Mouse (Mus musculus): ENCODE measurements around the gene Hist1h4n. TPM values are rescaled to one million over a fixed set of nuclear protein-coding genes. Genes with fewer than 3 reads are reported as not detected.
"Not testable (repeated sequence)": the region's sequence is repeated elsewhere in the genome, so short reads cannot be mapped to it uniquely, and the experiment has no call there.

Gene Hist1h4n
- total and polyA plus RNA-seq, 3 experiments, result 15.7 to 3,540 (median 349) TPM

- no peaks in the 10 kb centered on the region for H3K27me3 ChIP-seq (ENCODE audit: insufficient read depth, low read length)
- ATAC-seq (ENCODE audit: extremely low read depth, insufficient number of reproducible peaks, low FRiP score, poor library complexity, severe bottlenecking) (no peak), DNase-seq (ENCODE audit: low spot score) (no peak)
Measured at GRCm38 (mm10) chr13:21795584-21795983, 36.4 kb downstream of the Hist1h4n start.

GRCm38 (mm10) chr13:21790601-21791283 lies 41.3 kb downstream of the Hist1h4n start:
- Histone ChIP-seq H3K27me3 (ENCODE audit: insufficient read depth, low read length) (no peaks in the 10 kb centered on the region), H3K4me1 (ENCODE audit: insufficient read depth, low read depth, low read length) (peaks cover 21% of the 10 kb centered on the region), H3K4me3 (ENCODE audit: low read depth, low read length) (no peak overlapping the region), H3K9me3 (replicated peaks) (no peaks in the 10 kb centered on the region), H3K36me3 (replicated peaks) (no peaks in the 10 kb centered on the region)
- DNase-seq (ENCODE audit: low spot score), result no peak
- TF ChIP-seq TAL1 (conservative IDR thresholded peaks at IDR 0.05; ENCODE audit: low read depth, low read length) (no peak), POLR2AphosphoS5 (IDR thresholded peaks at IDR 0.05; ENCODE audit: insufficient replicate concordance, low read depth, low read length) (no peak), CTCF (IDR thresholded peaks at IDR 0.05; ENCODE audit: low read depth, low read length) (no peak), GATA1 (IDR thresholded peaks at IDR 0.05; ENCODE audit: borderline replicate concordance, low read length) (no peak), GATA2 (IDR thresholded peaks at IDR 0.05; ENCODE audit: borderline replicate concordance, low read depth, low read length) (no peak)
- no peak for ATAC-seq (ENCODE audit: extremely low read depth, insufficient number of reproducible peaks, low FRiP score, poor library complexity, severe bottlenecking)

More at GRCm38 (mm10) chr13:21795584-21795983, 36.4 kb downstream of the Hist1h4n start:
- H3K4me1 ChIP-seq (ENCODE audit: insufficient read depth, low read depth, low read length), result peaks cover under 1% of the 10 kb centered on the region; the same call in 1 of the 2 replicates
- no peaks in the 10 kb centered on the region for H3K36me3 ChIP-seq (replicated peaks)
- no peak overlapping the region for H3K4me3 ChIP-seq (ENCODE audit: low read depth, low read length)
- no peaks in the 10 kb centered on the region for H3K9me3 ChIP-seq (replicated peaks)
- TF ChIP-seq GATA1 (IDR thresholded peaks at IDR 0.05; ENCODE audit: borderline replicate concordance, low read length) (no peak), TAL1 (conservative IDR thresholded peaks at IDR 0.05; ENCODE audit: low read depth, low read length) (no peak), POLR2AphosphoS5 (IDR thresholded peaks at IDR 0.05; ENCODE audit: insufficient replicate concordance, low read depth, low read length) (no peak), GATA2 (IDR thresholded peaks at IDR 0.05; ENCODE audit: borderline replicate concordance, low read depth, low read length) (no peak), CTCF (IDR thresholded peaks at IDR 0.05; ENCODE audit: low read depth, low read length) (no peak)

- DNase-seq (ENCODE audit: low spot score) (no peak), ATAC-seq (ENCODE audit: extremely low read depth, insufficient number of reproducible peaks, low FRiP score, poor library complexity, severe bottlenecking) (no peak)
- no peaks in the 10 kb centered on the region for H3K9me3 ChIP-seq (replicated peaks)
- TF ChIP-seq TAL1 (conservative IDR thresholded peaks at IDR 0.05; ENCODE audit: low read depth, low read length), result no peak
- no peak for TF ChIP-seq GATA2 (IDR thresholded peaks at IDR 0.05; ENCODE audit: borderline replicate concordance, low read depth, low read length)
- no peak for TF ChIP-seq CTCF (IDR thresholded peaks at IDR 0.05; ENCODE audit: low read depth, low read length)
- TF ChIP-seq GATA1 (IDR thresholded peaks at IDR 0.05; ENCODE audit: borderline replicate concordance, low read length), result no peak
- TF ChIP-seq POLR2AphosphoS5 (IDR thresholded peaks at IDR 0.05; ENCODE audit: insufficient replicate concordance, low read depth, low read length), result no peak
- no peak overlapping the region for H3K4me3 ChIP-seq (ENCODE audit: low read depth, low read length)
- no peaks in the 10 kb centered on the region for H3K36me3 ChIP-seq (replicated peaks)
- peaks cover 21% of the 10 kb centered on the region for H3K4me1 ChIP-seq (ENCODE audit: insufficient read depth, low read depth, low read length)
- no peaks in the 10 kb centered on the region for H3K27me3 ChIP-seq (ENCODE audit: insufficient read depth, low read length)
Measured at GRCm38 (mm10) chr13:21789925-21790324, 42.1 kb downstream of the Hist1h4n start.

GRCm38 (mm10) chr13:21787760-21788593 lies 44.0 kb downstream of the Hist1h4n start:
- H3K4me3 ChIP-seq (ENCODE audit: low read depth, low read length), result no peak overlapping the region; the same call in 1 of the 2 replicates
- no peak for ATAC-seq (ENCODE audit: extremely low read depth, insufficient number of reproducible peaks, low FRiP score, poor library complexity, severe bottlenecking)
- H3K4me1 ChIP-seq (ENCODE audit: insufficient read depth, low read depth, low read length), result peaks cover 30% of the 10 kb centered on the region
- H3K27me3 ChIP-seq (ENCODE audit: insufficient read depth, low read length), result no peaks in the 10 kb centered on the region
- no peak for DNase-seq (ENCODE audit: low spot score)
- H3K36me3 ChIP-seq (replicated peaks), result no peaks in the 10 kb centered on the region
- no peaks in the 10 kb centered on the region for H3K9me3 ChIP-seq (replicated peaks)
- TF ChIP-seq CTCF (IDR thresholded peaks at IDR 0.05; ENCODE audit: low read depth, low read length) (no peak), POLR2AphosphoS5 (IDR thresholded peaks at IDR 0.05; ENCODE audit: insufficient replicate concordance, low read depth, low read length) (peak; percentile 90; the same call in 1 of the 2 replicates)

GRCm38 (mm10) chr13:21786899-21787629 lies 44.9 kb downstream of the Hist1h4n start, which contains the start of the genes Hist1h2an and Hist1h2bp:
TSS of gene Hist1h2an (minus strand) at chr13:21787218.
TSS of gene Hist1h2bp (plus strand) at chr13:21787461.
- Histone ChIP-seq H3K4me1 (ENCODE audit: insufficient read depth, low read depth, low read length) (peaks cover 30% of the 10 kb centered on the region), H3K4me3 (ENCODE audit: low read depth, low read length) (peak within 1 kb of the TSS; percentile 61; the same call in 1 of the 2 replicates)
- peak; percentile 50 for DNase-seq (ENCODE audit: low spot score)
- not testable (repeated sequence) for H3K27me3 ChIP-seq (ENCODE audit: insufficient read depth, low read length); H3K9me3 ChIP-seq (replicated peaks); H3K36me3 ChIP-seq (replicated peaks)
- ATAC-seq (ENCODE audit: extremely low read depth, insufficient number of reproducible peaks, low FRiP score, poor library complexity, severe bottlenecking), result peak; percentile 76

Data from G1E (cell line).